Mouse (Mus musculus): ENCODE measurements around the gene Mei4.

Mei4 gene

DNA sequence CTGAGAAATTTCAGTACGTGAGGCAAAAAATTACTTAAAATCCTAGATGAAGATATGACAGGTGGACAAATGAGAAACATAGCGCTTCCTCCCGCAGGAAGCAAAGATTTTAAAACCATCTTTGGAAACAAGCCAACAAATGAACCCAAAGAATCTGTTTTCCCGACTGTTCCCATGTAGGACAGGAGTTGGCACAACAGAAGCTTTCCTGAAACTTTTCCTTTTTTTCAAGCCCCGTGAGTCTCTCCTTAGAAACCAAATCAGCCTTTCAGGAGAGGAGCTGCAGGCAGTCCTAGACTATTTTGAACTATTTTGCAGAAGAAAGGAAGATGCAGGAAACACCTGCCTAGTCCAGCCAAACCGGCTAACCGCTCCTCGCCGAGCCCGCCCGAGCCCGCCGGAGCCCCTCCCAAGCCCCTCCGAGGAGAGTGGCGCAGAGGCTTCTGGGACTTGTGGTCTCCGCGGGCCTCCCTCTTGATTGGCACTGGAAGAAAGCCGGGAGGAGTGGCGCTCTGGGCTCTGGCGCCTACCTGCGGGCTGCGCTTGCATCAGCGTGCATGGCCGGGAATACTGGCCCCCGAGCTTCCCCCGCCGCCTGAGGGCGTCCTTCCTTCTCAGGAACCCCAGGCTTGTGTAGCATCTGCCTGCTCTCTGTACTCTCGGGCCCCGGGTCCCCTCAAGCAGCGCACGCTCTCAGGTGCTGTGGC is at the start of gene Mei4:
Gene Mei4 (plus strand): TSS at position 490 of the 707 bp plus-strand sequence.
- ATAC-seq (ENCODE audit: insufficient number of reproducible peaks, low FRiP score, low TSS enrichment), result peak; percentile 81

DNA sequence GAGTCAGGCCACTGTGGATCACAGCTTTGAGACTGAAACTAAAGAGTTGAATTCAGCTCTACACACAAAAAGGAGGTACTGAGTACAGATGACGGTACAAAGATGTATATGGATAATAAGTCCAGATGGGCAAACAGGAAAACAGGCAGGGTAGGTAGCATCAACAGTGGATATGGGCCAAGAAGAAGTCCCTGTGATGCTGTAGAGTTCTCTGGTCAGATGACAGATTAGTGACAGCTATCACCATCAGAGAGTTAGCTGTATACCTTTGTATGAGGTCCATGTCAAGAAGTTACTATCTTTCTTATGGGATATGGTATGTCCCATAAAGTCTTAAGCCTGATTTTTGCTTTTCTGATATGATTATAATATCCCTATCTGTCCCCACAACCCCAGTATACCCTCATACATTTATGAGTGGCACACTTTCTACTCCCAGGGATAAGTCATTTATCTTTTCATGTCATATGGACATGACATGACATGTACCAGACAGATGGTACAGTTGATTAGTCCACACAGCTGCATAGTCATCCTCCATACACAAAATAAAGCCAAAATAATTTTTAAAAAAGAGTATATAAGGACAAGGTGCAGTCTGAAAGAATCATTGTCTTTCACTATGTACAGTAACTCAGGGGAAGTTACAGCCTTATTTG is 43.6 kb upstream of the Mei4 start:
- ATAC-seq (ENCODE audit: insufficient number of reproducible peaks, low FRiP score, low TSS enrichment), result no peak

DNA sequence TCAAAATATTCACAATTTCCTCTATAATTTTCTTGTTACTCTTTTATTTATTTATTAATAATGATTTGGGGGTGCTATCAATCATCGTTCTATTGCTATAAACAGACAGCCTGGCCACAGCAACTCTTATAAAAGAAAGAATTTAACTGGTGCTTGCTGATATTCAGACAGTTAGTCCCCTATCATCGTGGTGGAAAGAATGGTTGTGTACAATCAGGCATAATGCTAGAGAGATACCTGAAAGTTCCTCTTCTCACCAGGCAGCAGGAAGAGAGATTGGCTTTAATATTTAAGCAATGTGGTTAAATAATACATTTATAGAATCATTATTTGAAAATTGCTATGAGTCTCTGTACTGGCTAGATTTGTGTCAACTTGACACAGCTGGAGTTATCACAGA is 35.9 kb upstream of the Mei4 start:
- ATAC-seq (ENCODE audit: insufficient number of reproducible peaks, low FRiP score, low TSS enrichment), result no peak

DNA sequence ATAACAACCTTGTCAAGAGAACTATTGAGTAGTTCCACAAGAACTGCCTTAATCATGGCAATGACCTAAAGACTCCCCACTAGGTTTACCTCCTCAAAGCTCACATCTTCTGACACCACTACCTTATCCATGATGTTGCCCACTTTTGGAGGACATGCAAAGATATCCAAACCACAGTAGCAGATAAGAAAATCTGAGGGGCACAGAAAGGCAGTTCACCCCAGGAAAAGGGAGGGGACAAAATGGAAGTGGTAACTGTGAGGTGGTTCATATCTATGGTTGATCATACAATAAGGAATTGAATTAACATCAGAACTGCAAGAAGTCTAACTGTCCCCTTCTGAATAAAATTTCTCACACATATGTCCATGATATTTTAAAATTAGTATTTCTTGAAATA is 29.4 kb upstream of the Mei4 start:
- no peak for ATAC-seq (ENCODE audit: insufficient number of reproducible peaks, low FRiP score, low TSS enrichment)

DNA sequence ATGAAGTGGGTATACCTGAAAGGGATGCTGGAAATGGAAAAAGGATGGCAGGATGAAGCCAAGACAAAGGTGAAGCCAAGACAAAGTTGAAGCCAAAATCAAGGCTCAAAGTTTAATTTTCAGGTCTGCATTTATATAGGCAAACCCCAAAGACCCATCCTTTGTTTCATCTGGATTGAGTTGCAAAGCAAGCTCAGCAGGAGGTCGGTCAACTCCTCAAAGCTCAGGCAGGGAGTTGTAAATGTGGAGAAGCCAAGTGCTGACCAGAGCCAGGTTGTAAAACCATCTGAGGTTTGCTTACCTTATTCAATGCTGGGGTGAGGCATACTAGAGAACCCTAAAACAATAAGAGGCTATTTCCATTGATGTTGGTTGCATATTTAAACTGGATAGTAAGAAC is 4.6 kb upstream of the Mei4 start:
- ATAC-seq (ENCODE audit: insufficient number of reproducible peaks, low FRiP score, low TSS enrichment), result no peak

DNA sequence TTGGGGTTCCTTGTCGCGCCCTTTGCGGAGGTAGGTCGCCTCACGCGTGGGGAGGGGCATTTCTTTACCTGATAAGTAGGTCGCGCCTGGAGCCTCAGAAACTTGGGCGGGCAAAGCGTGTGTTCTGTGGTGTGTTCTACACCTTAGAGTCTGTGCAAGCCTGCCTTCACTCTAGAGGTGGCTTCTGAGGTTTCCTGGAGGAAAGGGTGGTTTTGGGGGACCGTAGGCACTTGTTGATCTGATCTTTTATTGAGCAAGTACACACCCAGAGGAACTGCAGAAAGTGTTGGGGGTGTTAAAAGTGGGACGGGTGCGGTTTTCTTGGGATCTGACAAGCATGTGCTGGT is 391 bp downstream of the Mei4 start:
- peak; percentile 26; the same call in 1 of the 2 replicates for ATAC-seq (ENCODE audit: insufficient number of reproducible peaks, low FRiP score, low TSS enrichment)

- no peak for ATAC-seq (ENCODE audit: insufficient number of reproducible peaks, low FRiP score, low TSS enrichment)
Observed at GRCm38 (mm10) chr9:81866032-81866431, 2.6 kb downstream of the Mei4 start.

DNA sequence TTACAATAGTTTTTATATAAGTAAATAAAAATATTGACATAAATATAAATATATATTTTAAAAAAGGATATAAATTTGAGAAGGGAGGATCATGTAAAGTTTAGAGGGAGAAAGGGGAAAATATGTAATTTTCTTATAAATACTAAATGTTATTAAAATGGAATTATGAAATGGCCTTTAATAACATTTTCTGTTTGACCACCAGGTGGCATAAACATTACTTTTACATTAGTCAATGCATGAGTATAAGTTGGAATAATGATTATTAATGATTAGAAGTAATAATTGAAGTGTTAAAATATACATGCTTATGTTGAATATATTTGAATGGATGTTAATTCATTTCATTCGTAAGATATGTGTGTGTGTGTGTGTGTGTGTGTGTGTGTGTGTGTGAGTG is 58.0 kb downstream of the Mei4 start:
- ATAC-seq (ENCODE audit: insufficient number of reproducible peaks, low FRiP score, low TSS enrichment), result no peak

- ATAC-seq (ENCODE audit: insufficient number of reproducible peaks, low FRiP score, low TSS enrichment), result no peak
Observed at GRCm38 (mm10) chr9:81924744-81925143, 61.3 kb downstream of the Mei4 start.

GRCm38 (mm10) chr9:81940533-81940932 is 77.1 kb downstream of the Mei4 start:
- ATAC-seq (ENCODE audit: insufficient number of reproducible peaks, low FRiP score, low TSS enrichment), result no peak

DNA sequence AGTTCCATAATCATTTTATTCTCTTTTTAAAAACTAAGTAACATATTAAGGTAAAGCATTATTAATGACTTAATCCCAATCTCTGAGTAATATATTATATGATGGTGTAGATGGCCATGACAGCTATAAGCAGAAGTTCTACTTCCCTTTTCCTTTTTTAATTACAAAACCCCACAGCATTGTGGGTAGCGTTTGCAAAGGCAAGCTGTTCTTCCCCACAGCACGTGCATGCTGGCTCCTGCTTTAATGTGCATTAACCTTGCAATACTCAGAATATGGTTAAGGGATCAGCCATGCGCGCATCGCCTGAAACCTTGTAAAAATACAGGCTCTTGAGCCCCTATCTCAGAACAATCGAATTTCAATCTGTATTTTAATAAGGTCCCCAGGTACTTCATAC is 82.2 kb downstream of the Mei4 start:
- ATAC-seq (ENCODE audit: insufficient number of reproducible peaks, low FRiP score, low TSS enrichment), result no peak

GRCm38 (mm10) chr9:81956858-81957257 is 93.4 kb downstream of the Mei4 start:
- no peak for ATAC-seq (ENCODE audit: insufficient number of reproducible peaks, low FRiP score, low TSS enrichment)

- no peak for ATAC-seq (ENCODE audit: insufficient number of reproducible peaks, low FRiP score, low TSS enrichment)
Observed at GRCm38 (mm10) chr9:81957842-81958241, 94.4 kb downstream of the Mei4 start.

DNA sequence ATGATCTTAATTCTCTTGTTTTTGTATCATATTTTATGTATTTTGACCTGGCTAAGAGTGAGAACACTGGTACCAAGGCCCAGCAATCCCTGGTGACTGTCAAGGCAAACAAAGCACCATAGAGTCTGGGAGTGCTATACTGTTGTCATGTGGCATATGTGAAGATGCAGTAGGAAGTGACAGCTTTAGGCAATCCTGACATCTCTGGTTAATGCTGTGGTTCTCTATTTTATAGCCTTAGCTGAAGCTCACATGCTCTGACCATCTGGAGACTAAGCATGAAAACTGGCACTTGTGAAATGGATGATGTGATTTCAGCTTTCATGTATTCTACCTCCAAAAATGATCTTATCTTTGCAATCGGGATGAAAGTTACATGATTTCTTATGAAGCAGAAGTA is 103.3 kb downstream of the Mei4 start:
- ATAC-seq (ENCODE audit: insufficient number of reproducible peaks, low FRiP score, low TSS enrichment), result no peak

- no peak for ATAC-seq (ENCODE audit: insufficient number of reproducible peaks, low FRiP score, low TSS enrichment)
Observed at GRCm38 (mm10) chr9:81968935-81969334, 105.5 kb downstream of the Mei4 start.

DNA sequence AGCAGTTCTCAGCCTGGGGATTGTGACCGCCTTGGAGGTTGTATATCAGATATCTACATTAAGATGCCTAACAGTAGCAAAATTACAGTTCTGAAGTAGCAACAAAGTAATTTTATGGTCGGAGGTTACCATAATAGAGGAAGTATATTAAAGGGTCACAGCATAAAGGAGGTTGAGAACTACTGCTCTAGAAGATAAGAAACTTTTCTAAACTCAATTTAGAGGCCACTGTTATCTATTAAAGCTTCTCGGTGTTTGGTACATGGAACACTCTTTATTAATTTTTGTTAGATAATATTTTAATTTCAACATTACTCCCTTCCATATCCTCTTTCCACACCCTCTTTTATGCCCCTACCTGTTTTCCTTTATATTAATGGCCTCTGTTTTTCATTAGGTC is 119.0 kb downstream of the Mei4 start:
- ATAC-seq (ENCODE audit: insufficient number of reproducible peaks, low FRiP score, low TSS enrichment), result no peak

DNA sequence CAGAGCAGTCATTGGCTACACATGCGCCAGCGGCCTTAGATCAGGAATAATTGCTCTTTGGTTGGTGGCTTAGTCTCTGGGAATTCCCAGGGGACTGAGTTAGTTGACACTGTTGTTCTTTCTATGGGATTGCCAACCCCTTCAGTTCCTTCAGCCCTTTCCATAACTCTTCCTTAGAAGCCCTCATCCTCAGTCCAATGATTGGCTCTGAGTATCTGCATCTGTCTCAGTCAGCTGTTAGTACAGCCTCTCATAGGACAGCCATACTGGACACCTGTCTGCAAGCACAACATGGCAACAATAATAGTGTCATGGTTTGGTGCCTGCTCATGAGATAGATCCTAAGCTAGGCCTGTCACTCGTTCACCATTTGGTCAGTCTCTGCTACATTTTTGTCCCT is 149.5 kb downstream of the Mei4 start:
- no peak for ATAC-seq (ENCODE audit: insufficient number of reproducible peaks, low FRiP score, low TSS enrichment)

DNA sequence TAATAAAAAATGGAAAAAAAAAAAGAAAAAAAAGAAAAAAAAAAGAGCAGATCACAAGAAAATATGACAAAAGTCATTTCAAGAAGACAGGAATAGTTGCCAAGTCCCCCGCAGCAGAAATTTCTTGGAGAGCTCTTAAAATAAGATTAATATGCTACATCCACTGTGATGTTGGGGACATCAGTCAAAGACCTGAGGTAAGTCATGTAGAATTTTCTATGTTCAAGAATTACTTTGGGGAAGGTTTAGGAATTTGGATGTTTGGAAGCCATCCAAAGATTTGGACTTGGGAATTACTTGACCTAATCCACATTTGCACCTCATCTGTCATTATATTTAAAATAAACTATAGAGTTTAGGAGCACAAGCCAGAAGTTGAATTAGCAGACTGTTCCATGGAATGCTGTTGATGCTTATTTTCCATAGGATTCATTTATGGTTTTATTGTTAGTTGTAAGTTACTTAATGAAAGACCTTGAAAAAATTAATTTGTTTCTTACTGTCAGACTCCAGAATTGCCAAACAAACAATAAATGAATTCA is 179.1 kb downstream of the Mei4 start:
- no peak for ATAC-seq (ENCODE audit: insufficient number of reproducible peaks, low FRiP score, low TSS enrichment)

- no peak for ATAC-seq (ENCODE audit: insufficient number of reproducible peaks, low FRiP score, low TSS enrichment)
Observed at GRCm38 (mm10) chr9:82044517-82044916, 181.0 kb downstream of the Mei4 start.

- no peak for ATAC-seq (ENCODE audit: insufficient number of reproducible peaks, low FRiP score, low TSS enrichment)
Observed at GRCm38 (mm10) chr9:82073832-82074231, 210.4 kb downstream of the Mei4 start.

DNA sequence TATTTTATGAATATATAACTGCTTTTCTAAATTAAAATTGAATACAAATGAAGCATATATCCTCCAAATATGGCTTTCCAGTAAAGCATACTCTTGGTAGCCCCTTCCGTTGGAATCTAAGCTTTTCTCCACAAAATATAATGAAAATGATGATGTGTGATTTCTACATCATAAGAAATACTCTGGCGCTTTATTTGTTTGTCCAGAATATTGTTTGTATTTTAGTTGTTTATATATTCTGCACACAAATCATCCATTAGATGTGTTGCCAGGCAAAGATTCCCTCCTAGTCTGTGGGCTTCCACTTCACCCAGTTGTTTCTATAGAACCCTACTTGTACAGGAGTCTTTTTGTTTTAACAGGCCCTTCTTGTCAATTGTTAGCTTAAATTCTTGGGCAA is 211.8 kb downstream of the Mei4 start:
- ATAC-seq (ENCODE audit: insufficient number of reproducible peaks, low FRiP score, low TSS enrichment), result no peak

DNA sequence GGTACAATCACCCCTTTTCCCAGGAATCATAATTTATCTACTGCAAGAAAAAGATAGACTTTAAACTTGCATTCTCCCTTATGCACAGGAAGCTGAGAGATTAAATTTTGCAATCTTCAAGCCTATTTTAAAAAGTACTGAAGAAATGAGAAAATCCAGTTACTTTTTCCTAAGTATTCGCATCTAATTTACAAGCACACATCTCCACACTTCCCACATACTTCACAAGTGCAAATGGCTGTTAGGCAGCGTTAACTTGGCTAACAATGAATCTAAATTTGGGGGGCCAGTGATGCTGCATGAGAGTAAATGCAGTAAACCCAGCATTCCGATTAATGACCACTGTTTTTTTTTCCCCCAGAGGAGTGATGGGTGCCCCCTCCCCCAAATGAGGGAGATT is 232.9 kb downstream of the Mei4 start:
- ATAC-seq (ENCODE audit: insufficient number of reproducible peaks, low FRiP score, low TSS enrichment), result no peak
